Mouse (Mus musculus) cortical plate, adult 2 months (tissue): Measurements from ENCODE around the gene Dalrd3.

ENCODE experiments used
- CTCF ChIP-seq: fragments of 200-500 bp; IDR thresholded peaks from 2 replicates; pipeline ENCODE4 v1.5.1; 2011; ENCODE audit warnings: mild to moderate bottlenecking, control low read depth, low read length; ENCODE audit not compliant: insufficient read depth; ENCODE audit errors: extremely low read depth
- POLR2A ChIP-seq: fragments of 200-500 bp; IDR thresholded peaks from 2 replicates; pipeline ENCODE4 v1.6.1; 2011; ENCODE audit warnings: mild to moderate bottlenecking, low read length, control low read depth; ENCODE audit not compliant: insufficient read depth; ENCODE audit errors: extremely low read depth

GRCm38 (mm10) chr9:108589229-108589628 lies 19.5 kb downstream of the Dalrd3 start:
- TF ChIP-seq CTCF (0 out of 2 replicates have a peak, but pooled peaks have one; percentile 8), POLR2A (no peak)
